ENCODE assay signal across 24 mouse cellular contexts in genomic region chr6:58629238-58629637, GRCm38 (mm10).
"Had no signal": no experiment of that assay in that cellular context is flagged by ENCODE, and none has a peak within 500 bp of the region (broad histone marks: within the 10 kb centered on the region; RNA-seq: fewer than 3 reads in every experiment).

No protein-coding gene starts in this region.

- H3K27me3 ChIP-seq: heart, embryonic 12.5 days; hindbrain, embryonic 12.5 days; limb, embryonic 13.5 days; limb, embryonic 15.5 days had no signal

- H3K27ac ChIP-seq: gastrocnemius, adult 2 months; heart, embryonic 10.5 days; hindbrain, embryonic 10.5 days; hindbrain, embryonic 12.5 days; hindbrain, embryonic 14.5 days; kidney, postnatal 0 days; limb, embryonic 13.5 days; limb, embryonic 15.5 days; liver, embryonic 14.5 days had no signal

- H3K4me1 ChIP-seq: hindbrain, embryonic 10.5 days; hindbrain, embryonic 12.5 days; limb, embryonic 13.5 days; limb, embryonic 15.5 days had no signal

- ATAC-seq: forebrain, embryonic 16.5 days; hindbrain, embryonic 16.5 days; inflammation-experienced regulatory T-cells, adult 6 months had no signal

- H3K9me3 ChIP-seq: heart, embryonic 10.5 days; heart, embryonic 12.5 days; hindbrain, embryonic 10.5 days; hindbrain, embryonic 12.5 days; limb, embryonic 13.5 days; limb, embryonic 15.5 days had no signal

- H3K9ac ChIP-seq: heart, embryonic 12.5 days; hindbrain, embryonic 12.5 days; hindbrain, embryonic 14.5 days; limb, embryonic 13.5 days; limb, embryonic 15.5 days; liver, embryonic 14.5 days had no signal

- H3K4me2 ChIP-seq: heart, embryonic 12.5 days; hindbrain, embryonic 12.5 days; hindbrain, embryonic 14.5 days; limb, embryonic 13.5 days; limb, embryonic 15.5 days had no signal

- H3K36me3 ChIP-seq: heart, embryonic 10.5 days; heart, embryonic 12.5 days; hindbrain, embryonic 10.5 days; hindbrain, embryonic 12.5 days; limb, embryonic 13.5 days; limb, embryonic 15.5 days had no signal

- H3K4me3 ChIP-seq: gastrocnemius, adult 2 months; heart, embryonic 10.5 days; heart, embryonic 12.5 days; hindbrain, embryonic 10.5 days; hindbrain, embryonic 12.5 days; limb, embryonic 13.5 days; limb, embryonic 15.5 days had no signal

- DNase-seq: gastrocnemius, adult 2 months; gastrocnemius, postnatal 10 days; gastrocnemius, postnatal 25 days; heart, adult 18-20 months; heart, postnatal 10 days; heart, postnatal 4 days; kidney, adult 11 months; kidney, postnatal 14 days; kidney, postnatal 36 days; layer of hippocampus, adult 9-11 months; layer of hippocampus, postnatal 36 days; left cerebral cortex, postnatal 4 days had no signal
